Mouse (Mus musculus) thymus, postnatal 36 days (tissue): Measurements from ENCODE around the gene Zic5.
"Not testable (repeated sequence)": the region's sequence is repeated elsewhere in the genome, so short reads cannot be mapped to it uniquely, and the experiment has no call there.

Source experiments
- DNase-seq, 2 experiments: peaks; one replicate each; pipeline ENCODE4 v3.0.0; 2022; ENCODE audit warnings: mixed read lengths in 2 of 2

Zic5 gene

DNA sequence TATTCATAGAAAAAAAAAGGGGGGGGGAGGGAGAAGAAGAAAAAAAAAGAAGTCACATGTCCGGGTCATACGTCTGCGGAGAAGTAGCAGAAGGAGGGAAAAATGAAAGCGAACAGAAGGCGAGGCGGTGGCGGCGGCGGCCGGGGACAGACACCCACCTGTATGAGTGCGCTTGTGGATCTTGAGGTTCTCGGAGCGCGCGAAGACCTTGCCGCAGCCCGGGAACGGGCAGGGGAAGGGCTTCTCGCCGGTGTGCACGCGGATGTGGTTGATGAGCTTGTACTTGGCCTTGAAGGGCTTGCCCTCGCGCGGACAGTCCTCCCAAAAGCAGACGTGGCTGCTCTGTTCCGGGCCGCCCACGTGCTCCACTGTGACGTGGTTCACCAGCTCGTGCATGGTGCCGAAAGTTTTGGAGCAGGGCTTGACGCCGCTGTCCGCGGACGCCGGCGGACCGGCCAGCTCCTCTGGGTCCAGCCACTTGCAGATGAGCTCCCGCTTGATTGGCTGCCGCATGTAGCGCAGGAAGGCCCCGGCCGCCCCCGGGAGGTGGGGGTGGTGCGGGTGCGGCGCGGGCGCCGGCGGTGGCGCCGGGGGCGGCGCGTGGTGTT, 1.6 kb downstream of the Zic5 start:
- peak in 1 of 2 experiments; percentile 29 for DNase-seq

DNA sequence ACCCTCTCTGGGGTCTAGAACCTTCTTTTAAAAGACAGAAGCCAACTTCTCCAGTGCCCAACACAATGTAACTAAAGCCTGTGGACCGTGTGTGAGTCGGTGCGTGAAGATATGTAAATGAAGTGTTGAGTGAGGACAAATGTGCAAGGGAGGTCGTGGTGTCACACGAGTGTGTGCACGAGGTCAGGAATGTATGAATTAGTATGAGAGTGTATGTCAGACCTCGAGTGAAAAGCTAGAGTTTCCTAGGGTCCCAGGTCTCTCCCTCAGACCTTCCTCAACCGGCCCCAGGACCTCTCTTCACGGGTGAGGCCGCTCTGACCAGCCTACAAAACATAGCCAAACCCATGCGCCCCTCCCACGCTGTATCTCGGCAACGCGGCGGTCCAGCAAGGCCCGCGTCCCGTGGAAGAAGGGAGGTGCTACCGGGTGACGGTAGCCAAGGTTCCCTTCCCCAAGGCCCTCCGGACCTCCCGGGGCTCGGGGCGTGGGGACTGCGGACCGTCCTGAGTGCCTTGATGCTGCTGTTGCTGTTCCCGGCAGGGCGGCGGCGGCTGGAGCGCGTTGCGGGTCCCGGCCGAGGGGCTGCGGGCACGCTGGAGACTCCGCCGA, 2.3 kb downstream of the Zic5 start:
- no peak for DNase-seq

DNA sequence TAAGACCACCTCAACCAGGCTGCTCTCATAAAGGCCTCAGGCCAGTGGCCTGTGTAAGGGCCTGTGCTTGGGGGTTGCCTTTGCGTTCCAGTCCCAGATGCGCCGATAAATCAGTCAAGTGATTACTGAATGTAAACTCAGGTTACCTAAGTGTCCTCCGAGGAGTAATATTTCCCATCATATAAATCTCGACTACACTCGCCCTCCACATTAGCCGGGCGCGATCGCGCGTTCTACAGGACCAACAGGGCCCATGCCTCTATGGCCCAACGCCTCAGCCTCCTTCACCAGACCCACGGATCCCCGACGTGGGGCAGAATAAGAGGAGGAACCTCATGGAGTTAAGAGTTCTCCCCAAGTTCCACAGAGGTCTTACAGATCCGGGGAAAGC, 2.8 kb downstream of the Zic5 start:
- DNase-seq = no peak

DNA sequence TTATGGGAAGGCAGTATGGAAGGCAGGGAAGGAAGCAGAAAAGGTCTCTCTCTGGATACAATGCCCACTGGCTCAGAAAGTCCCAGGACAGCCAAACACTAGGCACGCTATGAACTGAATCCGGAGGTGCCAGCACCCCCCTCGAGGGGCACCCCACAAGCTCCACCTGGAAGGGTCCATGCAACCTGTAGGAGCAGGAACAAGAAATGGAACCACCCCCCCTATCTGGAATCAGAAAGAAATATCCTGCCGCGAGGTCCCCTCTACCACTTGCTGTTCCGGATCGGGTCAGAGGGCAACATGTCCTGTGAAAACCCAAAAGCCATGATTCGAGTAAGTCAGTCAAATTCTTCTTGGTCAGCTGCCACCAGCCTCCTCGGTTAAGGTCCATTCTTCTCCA, 3.5 kb downstream of the Zic5 start:
- no peak for DNase-seq

DNA sequence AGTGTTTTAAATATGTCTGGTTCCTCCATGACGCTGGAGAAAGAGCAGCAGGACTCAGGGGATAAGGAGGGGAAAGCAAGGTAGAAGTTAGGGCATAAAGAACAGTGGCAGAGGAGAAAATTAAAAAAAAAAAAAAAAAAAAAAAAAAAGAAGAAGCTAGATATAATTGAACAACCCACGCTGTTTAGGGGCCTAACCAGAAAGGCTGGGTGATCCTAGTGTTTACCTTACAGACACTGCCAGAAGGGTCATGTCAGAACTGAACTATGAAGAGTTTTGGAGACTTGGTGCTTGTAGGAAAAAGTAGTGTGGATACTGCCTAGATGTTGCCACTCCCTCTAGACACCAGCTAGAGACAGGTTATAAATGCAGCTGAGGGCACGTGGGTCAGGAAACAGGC, 4.0 kb downstream of the Zic5 start:
- DNase-seq = no peak

DNA sequence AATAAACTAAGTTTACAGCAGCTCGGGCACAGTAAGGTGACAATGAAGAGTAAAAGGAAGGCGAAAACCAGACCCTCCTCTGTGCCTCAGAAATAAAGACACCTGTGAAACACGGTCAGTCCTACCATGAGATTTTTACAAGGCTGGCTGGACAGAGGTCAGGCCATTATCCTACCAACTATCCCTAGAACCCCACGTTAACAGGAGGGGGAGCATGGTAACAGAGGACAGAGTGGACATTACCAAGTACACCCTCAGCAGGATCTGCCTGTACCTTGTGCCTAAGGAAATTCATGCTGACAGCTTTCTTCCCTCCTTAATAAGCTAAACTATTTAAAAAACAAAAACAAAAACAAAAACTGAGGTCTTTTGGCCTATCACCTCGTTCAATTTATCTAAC, 5.3 kb downstream of the Zic5 start:
- DNase-seq = no peak

DNA sequence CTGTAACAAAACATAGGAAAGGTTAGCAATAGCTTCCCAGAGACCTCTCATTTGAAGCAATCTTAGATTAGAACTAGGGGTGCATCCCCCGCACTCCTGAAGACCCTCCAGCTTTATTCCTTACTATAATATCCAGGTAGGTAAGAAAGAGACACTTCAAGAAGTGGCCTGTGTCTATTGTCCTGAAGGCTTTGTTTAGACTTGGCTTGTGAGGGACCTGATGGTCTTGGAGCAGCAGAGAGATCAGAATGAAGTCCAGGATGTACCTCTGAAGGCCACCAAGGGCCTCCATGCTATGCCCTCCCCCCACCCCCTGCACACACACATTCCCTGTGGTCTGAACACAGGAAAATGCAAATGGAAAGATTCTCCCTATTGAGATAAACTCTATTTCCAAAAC, 5.7 kb downstream of the Zic5 start:
- no peak for DNase-seq

DNA sequence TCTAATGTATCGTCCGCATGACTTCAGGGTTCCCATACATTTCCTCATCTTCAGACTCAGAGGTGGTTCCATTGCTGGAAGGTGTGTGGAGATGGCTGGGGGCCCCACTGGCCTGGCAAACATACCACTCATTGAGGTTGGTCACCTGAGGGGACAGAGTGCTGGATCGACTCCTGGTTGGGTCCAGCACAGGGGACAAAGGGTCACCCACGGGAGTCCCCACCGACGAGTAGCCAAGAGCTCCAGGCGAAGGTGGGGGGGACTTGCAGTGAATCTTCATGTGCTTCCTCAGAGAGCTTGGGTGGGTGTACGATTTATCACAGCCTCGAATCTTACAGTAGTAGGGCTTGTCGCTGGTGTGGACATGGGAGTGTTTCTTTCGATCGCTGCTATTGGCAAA, 6.1 kb downstream of the Zic5 start:
- DNase-seq = not testable (repeated sequence)

DNA sequence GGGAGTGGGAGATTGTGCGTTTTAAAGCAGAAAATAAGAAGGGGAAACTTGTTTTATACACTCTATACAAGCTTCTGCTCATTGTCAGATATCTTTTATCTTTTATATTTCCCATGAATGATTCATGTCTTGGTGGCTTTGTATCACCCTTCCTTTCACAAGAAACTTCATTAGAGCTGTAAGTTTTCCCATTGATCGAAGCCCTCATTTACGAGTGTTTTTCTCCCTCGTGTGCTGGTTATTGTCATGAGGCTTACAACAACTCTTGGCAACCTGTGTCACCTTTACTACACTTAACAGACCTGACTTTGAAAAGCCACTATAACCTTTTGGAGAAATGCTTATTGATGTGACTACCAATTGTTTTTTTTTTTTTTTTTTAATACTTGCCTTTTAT, 9.9 kb downstream of the Zic5 start:
- DNase-seq = no peak

DNA sequence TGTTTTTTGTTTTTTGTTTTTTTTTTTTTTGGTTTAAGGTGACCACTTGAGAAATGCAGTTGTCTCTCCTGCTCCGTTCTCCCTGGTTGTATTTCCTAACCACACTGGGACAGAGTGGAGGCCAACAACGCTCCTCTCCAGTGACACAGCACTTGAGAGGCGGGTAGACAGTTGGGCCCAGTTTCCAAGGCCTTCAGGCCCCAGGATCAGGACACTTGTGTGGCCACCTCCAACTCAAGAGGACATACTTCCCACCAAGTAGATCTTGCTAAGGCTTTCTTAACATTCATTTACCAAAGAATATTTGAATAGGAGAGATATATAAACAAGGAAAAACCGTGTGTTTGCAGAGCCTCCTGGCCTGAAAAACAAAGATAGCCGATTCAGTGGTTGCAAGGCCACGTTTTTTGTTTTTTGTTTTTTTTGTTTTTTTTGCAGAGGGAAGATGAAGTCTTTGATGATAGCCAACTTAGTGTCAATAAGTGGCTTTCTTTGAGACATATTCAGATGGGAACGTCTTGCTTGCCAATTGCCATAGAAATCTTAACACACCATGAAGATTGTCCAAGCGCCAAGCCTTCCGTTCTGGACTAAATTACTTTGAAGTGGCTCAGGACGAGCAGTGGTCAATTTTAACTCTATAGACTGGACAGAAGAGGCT, 10.4 kb downstream of the Zic5 start:
- DNase-seq = no peak

DNA sequence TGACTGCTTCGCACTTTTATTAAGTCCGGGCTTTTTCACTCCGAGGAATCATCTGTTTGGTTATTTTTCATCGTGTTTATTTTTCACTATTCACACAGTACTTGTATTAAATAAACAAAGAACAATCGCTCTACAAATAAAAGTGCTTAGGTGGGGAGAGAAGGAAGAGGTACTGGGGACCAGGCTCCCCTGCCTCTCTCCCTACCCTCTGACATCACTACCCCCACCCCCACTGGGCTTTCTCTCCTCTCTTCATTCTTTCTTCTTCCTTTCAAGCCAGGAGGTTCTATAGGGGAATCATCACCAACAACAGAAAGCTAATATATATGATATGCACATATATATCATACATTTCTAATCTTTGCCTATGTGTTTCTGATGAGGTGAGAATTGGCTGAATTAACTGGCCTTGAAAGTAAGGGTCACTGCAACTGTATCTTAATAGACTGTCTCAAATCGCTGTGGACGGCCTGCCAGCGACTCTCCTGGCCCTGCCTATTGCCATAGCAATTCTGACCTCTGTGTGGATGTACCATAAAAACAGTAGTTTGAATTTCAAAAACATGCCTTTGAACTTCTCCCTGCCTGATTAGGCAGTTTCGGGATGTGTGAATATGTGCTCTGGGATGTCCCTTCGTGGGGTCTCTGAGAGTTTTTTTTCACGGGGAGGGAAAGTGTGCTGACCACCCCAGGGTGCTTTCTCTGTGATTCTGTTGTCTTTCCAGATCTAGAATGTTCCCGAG, 11.3 kb downstream of the Zic5 start:
- DNase-seq = no peak

DNA sequence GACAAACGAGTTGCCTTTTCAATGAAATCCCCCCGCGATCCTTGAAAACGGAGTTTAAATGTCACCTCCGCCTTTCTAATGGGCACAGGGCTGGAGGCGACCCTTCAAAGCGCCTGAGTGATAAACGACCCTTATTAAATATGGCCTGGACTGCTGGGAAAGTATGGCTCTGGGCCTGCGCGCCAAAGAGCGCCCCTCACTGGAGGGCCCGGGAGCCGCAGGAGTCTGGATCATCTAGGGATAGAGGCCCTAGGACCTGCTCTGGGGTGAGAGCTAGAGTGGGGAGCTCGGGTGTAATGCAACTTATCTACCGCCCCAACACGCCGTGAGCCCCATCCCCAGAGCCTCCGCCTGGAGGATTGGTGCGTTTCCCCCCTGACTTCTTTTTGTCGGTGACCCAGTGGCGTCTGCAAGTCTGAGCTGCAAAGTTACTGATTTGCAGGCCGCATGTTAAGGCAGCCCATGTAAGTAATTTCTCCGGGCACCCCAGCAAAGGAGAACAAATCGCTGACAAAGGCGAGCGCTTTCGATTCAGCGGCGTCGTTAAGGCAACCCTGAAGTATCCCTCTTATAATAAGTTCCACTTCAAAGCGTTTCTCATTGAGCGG, 12.0 kb downstream of the Zic5 start:
- DNase-seq = no peak

DNA sequence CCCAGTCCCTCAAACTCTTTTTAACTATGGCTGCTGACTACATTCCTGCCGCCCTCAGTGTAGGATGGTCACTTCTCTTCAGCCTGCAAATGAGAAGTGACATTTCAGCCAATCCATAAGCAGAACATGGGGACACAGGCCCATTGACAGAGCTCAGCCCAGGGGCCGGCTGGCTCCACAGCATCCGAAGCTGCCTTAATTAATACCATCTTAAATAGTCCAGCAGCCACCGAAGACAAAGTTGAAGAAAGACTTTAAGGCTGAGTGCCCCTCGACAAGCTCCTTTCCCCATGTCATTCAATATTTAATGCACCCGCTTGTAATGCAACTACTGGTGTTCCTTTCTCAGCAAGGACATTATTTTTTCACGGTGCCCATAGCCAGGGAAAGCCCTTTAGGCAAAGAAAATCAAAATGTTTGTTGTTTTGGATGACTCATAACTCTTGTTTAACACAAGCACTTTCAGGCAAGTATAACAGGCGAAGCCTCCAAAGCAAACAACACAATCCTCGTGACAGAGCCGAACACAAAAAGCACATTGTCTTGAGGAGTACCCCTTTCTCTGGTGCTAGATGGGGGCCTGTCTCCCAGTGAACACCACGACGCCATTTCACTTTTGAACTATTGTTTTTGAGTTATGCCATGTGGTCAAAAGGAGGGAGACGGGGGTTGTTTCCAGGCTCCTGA, 12.6 kb downstream of the Zic5 start:
- DNase-seq = no peak

DNA sequence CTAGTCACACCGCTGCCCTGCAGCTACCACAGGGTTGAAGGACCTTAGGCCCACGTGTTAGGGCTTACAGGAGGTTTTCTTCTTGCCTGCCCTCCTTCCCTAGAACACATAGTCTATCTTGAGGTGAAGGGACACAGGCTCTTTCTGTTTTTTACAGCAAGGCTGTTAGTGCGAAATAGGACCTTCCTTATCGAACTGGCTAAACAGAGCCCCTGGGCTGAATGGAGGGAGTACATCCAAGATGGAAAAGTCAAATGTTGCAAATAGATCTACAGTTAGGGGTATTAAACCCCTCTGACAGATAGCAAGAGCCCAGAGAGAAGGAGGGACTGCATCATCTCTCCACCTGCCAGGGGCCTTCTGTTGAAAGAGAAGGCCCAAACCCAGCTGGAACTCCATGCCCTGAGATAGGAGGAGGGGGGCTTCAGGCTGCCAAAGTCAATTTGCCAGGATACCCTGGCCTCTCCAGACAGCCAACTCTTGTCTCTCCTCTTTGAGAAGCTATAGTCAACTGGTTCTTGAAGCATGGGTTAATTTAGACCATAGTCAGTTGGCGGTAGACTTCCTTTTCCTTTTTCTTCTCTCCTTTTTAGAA, 13.8 kb downstream of the Zic5 start:
- no peak for DNase-seq

DNA sequence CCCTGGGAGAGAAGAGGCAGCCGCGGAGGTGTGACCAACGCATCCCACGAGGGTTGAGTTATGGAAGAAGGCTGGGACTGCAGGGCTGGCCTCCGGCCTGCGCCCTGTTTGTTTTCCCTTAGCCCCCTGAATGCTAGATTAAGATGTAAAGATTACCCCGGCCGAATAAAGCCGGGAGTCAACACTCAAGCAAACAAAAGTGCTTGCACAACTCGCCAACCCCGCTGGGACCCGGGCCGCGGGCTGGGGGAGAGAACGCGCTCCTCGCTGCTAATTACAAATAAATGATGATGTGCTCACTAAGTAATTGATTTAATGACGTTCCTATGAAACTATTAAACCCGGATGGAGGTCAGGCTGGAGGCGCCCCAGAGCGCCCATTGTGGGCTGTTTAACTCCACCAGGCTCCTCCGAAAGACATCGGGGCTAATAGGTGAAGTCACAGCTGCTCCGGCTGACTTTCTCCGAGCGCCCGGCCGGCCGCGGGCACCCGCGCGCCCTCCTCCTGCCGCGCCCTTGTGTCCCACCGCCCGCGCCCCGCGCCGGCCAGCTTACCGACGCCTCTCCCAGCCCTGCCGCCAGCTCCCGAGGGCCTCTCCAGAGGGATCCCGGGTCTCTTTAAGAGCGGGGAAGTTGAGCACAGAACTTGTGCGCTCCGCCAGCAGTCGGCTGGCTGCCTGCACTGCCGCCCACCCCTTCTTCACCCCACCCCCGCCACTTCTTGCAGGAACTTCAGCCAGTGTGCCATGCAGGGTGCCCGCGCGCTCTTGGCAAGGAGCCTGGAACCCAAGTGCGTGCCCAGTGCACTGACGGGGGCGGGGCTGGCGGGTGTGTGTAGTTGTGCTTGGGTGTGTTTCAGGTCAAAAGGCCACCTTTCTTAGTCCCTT, 14.7 kb downstream of the Zic5 start, which contains the start of gene Gm5089:
TSS of gene Gm5089 (minus strand) at position 620 of the 887 bp plus-strand sequence.
- no peak for DNase-seq

DNA sequence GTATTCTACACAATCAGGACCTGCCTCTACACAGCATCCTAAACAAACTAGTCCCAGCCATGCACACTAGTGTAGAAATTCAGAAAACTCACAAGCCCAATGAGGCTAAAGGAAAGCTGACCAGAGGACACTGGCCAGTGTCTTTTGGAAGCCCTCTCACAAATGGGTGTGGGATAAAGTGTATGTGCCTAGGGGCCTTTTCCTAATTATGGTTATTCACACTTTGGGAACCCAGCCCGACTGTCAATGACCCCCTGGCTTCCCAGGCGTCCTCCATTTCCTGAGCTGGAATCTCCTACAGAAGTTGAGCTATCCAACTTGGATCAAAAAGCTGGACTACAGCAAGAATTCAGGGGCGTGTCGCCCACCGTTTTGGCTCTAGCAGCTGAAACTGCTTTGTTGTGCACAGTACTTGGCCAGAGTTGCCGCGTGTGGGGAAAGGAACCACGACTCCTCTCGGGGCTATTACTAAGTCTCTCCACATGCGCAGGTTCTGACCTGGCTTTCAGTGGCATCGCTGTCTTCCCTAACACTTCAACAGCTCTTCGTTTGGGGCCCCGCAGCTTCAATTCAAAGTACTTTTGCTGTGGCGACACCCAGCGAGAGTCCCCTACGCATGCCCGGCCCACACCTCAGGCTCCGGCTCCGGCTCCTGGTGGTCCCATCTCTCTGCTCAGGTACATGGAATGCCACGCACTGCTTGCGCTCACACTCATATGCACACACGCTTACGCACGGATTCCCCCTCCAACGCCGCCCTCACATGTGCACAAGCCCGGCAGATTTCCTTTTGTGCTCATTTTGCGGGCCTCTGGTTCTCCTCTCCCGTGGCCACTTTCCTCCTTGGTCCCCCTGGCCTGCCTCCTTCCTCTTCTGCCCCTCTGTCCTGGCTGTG, 15.6 kb downstream of the Zic5 start:
- DNase-seq = no peak

DNA sequence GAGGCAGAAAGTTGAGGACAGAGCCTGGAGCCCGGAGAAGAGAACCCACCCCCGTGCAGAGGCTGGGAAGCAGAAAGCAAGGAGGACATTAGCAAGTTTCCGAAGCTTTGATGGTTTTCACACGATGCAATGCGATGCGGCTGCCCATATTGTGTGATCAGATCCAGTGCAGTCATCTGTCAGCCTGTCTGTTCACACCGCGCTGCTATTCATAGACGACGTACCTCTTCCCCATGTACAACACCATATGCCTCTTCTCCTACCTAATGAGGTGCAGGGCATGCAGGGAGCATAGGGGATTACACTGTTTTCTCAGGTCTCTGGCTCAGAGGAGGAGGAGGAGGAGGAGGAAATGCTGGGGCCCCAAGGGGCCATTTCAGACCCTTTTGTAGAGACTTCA, 28.6 kb downstream of the Zic5 start:
- no peak for DNase-seq

DNA sequence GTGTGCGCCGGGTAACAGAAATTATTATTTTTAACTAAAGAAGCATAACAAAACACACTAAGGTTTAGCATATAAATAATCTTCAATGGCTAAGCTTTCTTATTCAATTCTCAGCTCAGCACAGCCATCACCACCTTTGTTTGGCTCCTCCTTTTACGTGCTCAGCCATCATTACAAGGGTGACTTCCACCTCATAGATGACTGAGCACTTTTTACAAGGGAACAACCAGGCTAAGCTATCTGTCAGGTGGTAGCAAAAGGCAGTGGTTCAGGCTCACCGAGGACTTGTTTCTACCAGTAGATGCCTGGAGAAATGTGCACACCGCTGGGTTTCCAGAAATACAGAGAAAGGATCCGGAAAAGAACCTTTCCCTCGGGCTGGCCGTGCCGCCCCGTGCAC, 31.4 kb downstream of the Zic5 start:
- DNase-seq = no peak

DNA sequence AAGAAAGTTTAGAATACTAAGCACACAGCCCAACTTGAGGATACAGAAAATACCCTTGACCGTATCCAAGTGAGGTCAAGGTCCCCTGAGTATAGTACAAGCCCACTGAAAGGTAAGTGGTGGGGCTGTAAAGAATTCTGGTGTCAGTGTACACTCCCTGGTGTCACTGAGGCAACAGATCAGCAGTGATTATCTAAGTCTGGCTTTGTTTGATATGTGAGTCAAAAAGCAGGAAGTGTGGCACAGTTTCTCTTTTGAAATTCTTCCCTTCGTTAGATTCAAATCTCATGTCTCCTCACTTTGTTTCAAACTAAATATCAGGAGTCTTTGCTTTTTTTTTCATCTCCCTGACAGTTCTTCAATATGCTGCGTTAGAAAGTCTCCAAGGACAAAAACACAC, 32.9 kb downstream of the Zic5 start:
- DNase-seq = no peak

DNA sequence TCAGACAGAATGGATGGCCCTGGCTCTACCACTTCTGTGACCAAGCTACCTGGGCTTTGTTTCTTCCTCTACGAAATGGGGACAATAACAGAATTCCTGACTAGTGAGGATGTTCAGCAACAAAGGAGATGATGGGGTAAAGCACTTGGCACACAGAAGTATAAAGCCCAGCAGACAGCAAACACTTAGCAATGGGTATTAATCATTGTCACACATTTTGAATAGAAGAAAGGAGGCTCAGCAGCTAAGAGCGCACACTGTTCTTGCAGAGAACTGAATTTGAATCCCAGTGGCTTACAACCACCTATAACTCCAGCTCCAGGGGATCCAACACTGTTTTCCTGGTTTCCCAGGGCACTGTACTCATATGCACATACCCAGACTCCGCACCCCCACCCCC, 37.8 kb downstream of the Zic5 start:
- DNase-seq = no peak
